Mouse (Mus musculus) bone marrow, adult 2 months (tissue): ENCODE data around the gene Atp5l.

Experiments
- CTCF ChIP-seq: fragments of 200-500 bp; IDR thresholded peaks from 2 replicates; pipeline ENCODE4 v1.5.1; 2011; ENCODE audit warnings: low read length, control low read depth; ENCODE audit not compliant: control insufficient read depth, insufficient read depth
- POLR2A ChIP-seq: fragments of 200-500 bp; IDR thresholded peaks from 2 replicates; pipeline ENCODE4 v1.6.1; 2011; ENCODE audit warnings: low read depth, mild to moderate bottlenecking, control low read depth, low read length, borderline replicate concordance; ENCODE audit not compliant: control insufficient read depth

DNA sequence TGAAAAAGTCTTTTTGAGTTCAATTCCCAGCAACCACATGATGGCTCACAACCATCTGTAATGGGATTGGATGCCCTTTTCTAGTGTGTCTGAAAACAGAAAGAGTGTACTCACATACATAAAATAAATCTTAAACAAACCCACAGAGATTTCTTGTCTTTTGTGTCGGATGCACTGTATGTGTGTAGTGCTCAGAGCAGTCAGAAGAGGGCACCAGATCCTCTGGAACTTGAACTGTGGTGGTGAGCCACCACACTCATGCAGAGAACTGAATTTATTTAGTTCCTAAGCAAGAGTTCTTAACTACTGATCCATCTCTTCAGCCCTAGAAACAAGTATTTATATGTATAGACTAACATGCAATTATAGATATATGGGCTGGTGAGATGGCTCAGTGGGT, 4.3 kb downstream of the Atp5l start:
- TF ChIP-seq CTCF = peak; percentile 61
- TF ChIP-seq POLR2A = no peak
